Mouse (Mus musculus): ENCODE measurements at regions not wholly inside any gene's neighbourhood (a gene's known extent, or its start where the extent isn't known, plus 50 kb on each side); places are given as distances from the start of the nearest gene placed in this dataset.

DNA sequence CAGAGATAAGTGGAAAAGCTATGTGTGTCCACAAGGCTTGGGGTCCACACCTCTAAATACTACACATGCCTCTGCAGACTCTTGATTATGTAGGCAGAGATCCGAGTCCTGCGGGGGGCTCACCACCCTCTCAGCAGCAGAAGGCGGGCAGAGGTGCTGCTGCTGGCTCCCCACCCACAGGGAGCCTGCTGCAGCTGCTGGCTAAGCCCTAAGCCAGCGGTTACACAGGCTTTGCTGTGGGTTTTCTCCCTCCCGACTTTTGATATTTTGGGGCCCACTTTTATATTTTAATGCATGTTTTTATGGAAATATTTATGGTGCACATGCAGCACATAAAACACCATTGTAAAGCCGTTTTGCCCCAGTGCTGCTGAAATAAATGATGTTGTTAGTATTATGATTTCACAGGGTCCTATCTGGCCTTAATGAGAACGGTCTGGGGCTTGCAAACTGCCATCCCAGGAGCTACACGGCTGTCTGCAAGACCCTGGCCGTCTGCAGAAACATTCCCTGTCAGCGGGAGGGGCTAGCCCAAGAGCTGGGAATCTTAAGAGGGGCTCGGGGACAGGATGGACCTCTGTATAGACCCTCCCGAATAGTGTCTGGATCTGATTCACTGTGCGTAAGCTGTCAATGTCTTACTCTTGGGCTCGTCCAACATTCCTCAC, 82.9 kb upstream of the Actrt2 start:
- H3K4me1 ChIP-seq, result peaks cover 4% of the 10 kb centered on the region; the same call in 1 of the 2 replicates
- H3K9me3 ChIP-seq, result no peaks in the 10 kb centered on the region
- peaks cover 65% of the 10 kb centered on the region for H3K27me3 ChIP-seq (replicated peaks)

DNA sequence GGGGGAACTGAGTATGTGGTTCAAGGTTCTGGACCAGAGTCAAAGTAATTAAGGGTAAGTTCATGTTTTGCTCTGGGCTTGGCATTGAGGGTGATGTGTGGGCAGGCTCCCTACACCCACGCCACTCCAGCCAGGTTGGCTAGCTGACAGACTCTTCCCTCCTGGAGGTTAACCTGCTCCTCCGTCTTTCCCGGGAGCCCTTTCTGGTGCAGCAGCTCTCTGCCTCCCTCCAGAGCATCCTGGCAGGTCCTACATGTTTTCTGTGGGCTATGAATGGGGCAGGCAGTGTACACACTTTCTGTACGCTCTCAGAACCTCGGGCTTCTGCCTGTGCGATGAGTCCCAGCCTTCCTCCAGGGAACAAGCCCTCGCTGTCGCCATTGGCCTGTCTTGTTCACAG, 82.8 kb upstream of the Ttc34 start:
- Histone ChIP-seq H3K4me1 (peaks cover 4% of the 10 kb centered on the region; the same call in 1 of the 2 replicates), H3K36me3 (replicated peaks; ENCODE audit: low read length) (no peaks in the 10 kb centered on the region), H3K27me3 (replicated peaks) (peaks cover 58% of the 10 kb centered on the region), H3K4me3 (replicated peaks) (no peak overlapping the region), H3K9me3 (no peaks in the 10 kb centered on the region)
- TF ChIP-seq GATA1 (IDR thresholded peaks at IDR 0.05; ENCODE audit: borderline replicate concordance, low read length), result no peak
- TF ChIP-seq FLI1 (IDR thresholded peaks at IDR 0.05; ENCODE audit: low read length), result no peak

More for the DNA sequence above, 82.9 kb upstream of the Actrt2 start:
- TF ChIP-seq FLI1 (IDR thresholded peaks at IDR 0.05; ENCODE audit: low read length) (no peak), GATA1 (IDR thresholded peaks at IDR 0.05; ENCODE audit: borderline replicate concordance, low read length) (no peak)
- H3K4me3 ChIP-seq (replicated peaks), result no peak overlapping the region
- no peaks in the 10 kb centered on the region for H3K36me3 ChIP-seq (replicated peaks; ENCODE audit: low read length)

DNA sequence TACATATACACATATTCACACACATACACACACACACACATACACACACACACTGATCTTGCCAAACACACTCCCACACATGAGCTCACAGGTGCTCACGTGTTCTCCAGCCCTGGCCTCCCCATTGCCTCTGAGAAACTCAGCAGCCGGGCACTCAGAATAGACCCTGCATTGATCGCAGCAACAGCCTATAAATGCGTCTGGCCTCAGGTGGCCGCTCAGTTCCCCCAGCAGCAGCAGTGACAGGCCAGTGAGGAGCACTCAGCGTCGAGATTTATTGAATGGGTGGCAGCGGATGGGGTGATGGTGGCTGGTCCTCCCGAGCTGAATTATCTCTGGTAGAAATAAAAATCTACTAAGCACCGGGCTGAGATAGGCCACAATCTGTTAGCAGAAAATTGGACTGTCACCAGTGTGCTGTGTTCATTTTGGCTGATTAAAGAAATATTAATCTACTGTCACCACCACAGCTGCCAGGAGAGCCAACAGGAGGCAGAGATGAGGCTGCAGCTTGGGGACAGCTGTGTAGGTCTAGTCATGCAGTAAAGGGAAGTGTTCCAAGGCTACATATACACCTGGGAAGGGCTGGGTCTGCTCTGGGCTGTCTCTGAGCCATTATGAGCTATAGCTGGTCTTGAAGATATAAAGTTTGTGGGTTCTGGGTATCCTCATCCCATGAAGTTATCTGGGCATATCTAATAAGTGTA, 80.4 kb upstream of the Ttc34 start:
- Histone ChIP-seq H3K4me3 (replicated peaks) (no peak overlapping the region), H3K27me3 (replicated peaks) (peaks cover 54% of the 10 kb centered on the region), H3K9me3 (no peaks in the 10 kb centered on the region), H3K4me1 (no peaks in the 10 kb centered on the region), H3K36me3 (replicated peaks; ENCODE audit: low read length) (no peaks in the 10 kb centered on the region)
- TF ChIP-seq FLI1 (IDR thresholded peaks at IDR 0.05; ENCODE audit: low read length), result no peak
- no peak for TF ChIP-seq GATA1 (IDR thresholded peaks at IDR 0.05; ENCODE audit: borderline replicate concordance, low read length)

DNA sequence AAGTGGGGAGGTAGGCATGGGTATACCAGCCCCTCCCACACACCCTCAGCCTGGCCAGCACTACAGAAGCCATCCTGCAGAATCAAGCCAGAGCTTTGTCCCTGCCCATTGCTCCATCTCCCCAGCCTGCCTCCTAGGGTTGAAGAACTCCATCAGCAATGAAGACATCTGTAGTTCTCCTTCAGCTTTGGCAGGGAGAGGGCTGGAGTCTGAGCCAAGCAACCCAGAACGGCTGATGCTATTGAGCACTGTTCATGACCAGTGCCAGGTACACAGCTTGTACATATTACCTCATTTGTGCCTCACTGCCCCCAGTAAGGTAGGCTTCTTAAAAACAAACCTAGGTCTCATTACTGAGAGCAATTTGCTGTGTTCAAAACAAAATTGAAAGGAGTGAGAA, 77.4 kb upstream of the Ttc34 start:
- Histone ChIP-seq H3K36me3 (replicated peaks; ENCODE audit: low read length) (no peaks in the 10 kb centered on the region), H3K27me3 (replicated peaks) (peaks cover 56% of the 10 kb centered on the region), H3K4me3 (replicated peaks) (no peak overlapping the region), H3K4me1 (no peaks in the 10 kb centered on the region), H3K9me3 (no peaks in the 10 kb centered on the region)
- no peak for TF ChIP-seq FLI1 (IDR thresholded peaks at IDR 0.05; ENCODE audit: low read length)
- no peak for TF ChIP-seq GATA1 (IDR thresholded peaks at IDR 0.05; ENCODE audit: borderline replicate concordance, low read length)

DNA sequence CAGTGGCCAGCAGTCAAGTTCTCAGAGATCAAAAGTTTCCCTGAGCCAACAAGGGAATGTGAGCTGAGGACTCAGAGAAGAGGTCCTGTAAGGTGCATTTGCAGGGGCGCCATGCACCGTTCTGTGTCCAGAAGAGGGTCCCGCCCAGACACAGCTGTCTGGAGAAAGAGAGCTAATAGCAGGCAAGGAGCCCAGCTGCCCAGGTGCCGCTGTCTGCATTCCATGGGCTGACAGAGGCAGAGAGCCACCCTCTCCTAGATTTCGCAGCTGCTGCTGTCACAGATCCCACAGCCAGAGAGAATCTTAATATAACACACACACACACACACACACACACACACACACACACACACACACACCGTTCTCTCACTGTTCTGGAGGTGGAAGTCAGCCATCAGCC, 73.0 kb upstream of the Ttc34 start:
- Histone ChIP-seq H3K4me1 (peaks cover 6% of the 10 kb centered on the region; the same call in 1 of the 2 replicates), H3K27me3 (replicated peaks) (peaks cover 73% of the 10 kb centered on the region), H3K36me3 (replicated peaks; ENCODE audit: low read length) (no peaks in the 10 kb centered on the region), H3K4me3 (replicated peaks) (no peak overlapping the region), H3K9me3 (no peaks in the 10 kb centered on the region)
- no peak for TF ChIP-seq GATA1 (IDR thresholded peaks at IDR 0.05; ENCODE audit: borderline replicate concordance, low read length)

DNA sequence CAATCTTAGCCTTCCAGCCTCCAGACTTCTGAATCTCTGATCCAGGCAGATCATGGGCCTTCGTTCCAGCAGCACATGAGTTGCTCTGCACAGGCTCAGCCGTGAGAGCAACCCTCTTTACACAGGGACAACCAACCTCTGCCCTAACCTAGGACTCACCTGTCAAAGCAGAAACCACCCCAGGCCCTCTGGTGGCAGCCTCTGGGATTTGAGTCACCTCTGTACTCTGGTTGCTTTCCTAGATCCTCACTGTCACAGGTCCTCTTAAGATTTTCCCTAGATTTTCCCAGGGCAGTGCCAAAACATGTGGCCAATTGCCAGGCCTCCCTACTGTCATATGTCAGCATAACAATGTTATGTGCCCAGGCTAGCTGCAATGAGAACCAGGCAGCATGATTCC, 71.1 kb upstream of the Ttc34 start:
- Histone ChIP-seq H3K9me3 (no peaks in the 10 kb centered on the region), H3K27me3 (replicated peaks) (peaks cover 74% of the 10 kb centered on the region), H3K4me3 (replicated peaks) (no peak overlapping the region), H3K4me1 (peaks cover 18% of the 10 kb centered on the region), H3K36me3 (replicated peaks; ENCODE audit: low read length) (no peaks in the 10 kb centered on the region)
- TF ChIP-seq FLI1 (IDR thresholded peaks at IDR 0.05; ENCODE audit: low read length), result no peak
- TF ChIP-seq GATA1 (IDR thresholded peaks at IDR 0.05; ENCODE audit: borderline replicate concordance, low read length), result no peak

DNA sequence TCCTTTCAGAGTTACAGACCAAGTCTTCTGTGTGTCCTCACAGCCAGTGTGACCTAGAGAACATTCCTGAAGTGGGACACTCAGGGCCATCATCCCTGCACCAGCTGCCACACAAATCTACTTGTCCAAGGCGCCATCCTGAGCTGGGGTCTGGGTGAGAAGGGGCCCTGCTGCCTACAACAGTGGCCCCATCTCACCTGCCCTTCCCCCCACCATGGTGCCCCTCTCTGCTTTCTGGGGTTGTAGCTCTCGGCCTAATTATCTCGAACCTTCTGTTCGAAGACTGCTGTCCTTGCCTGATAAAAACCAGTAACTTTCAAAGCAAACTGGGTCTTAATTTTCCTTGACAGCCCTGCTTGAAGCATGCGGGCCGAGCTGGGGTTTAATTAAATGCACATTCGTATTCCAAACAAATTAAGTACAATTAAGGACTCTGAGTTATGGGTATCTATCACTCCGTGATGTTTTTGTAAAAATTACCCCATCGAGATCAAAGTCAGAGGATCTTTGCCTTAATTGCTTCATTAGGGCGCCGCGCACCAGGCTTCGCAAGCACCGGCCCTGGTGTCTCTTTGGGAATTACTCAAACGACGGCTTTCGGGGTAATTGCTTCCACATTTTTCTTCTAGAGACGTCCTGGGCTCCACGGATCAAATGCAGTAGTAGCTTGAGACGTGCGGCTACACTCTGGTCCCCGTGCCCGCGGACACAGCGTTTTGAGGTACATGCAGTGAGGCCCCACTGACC, 65.8 kb upstream of the Ttc34 start:
- TF ChIP-seq FLI1 (IDR thresholded peaks at IDR 0.05; ENCODE audit: low read length) (no peak), GATA1 (IDR thresholded peaks at IDR 0.05; ENCODE audit: borderline replicate concordance, low read length) (no peak)
- Histone ChIP-seq H3K36me3 (replicated peaks; ENCODE audit: low read length) (no peaks in the 10 kb centered on the region), H3K27me3 (replicated peaks) (peaks cover 84% of the 10 kb centered on the region), H3K9me3 (no peaks in the 10 kb centered on the region), H3K4me3 (replicated peaks) (no peak overlapping the region), H3K4me1 (peaks cover 32% of the 10 kb centered on the region)

DNA sequence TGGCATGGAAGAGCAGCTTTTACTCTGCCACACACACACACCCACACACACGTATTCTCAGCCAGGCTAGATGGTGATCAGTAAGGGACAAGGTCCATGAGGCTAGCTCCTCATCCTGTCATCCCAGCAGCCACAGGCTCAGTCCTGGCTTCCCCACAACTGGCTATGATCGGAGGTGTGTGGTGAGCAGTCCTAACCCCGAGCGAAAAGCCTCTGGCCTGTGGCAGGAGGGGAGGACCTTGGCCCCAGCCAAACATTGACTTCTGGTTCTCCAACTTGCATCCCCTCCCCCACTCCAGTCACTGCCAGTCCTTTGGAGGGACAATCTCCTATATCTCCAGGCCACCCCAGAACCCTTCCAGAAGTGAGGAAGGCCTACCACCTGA, 65.2 kb upstream of the Ttc34 start:
- Histone ChIP-seq H3K4me3 (replicated peaks) (no peak overlapping the region), H3K27me3 (replicated peaks) (peaks cover 79% of the 10 kb centered on the region), H3K9me3 (no peaks in the 10 kb centered on the region), H3K36me3 (replicated peaks; ENCODE audit: low read length) (no peaks in the 10 kb centered on the region), H3K4me1 (peaks cover 32% of the 10 kb centered on the region)
- no peak for TF ChIP-seq FLI1 (IDR thresholded peaks at IDR 0.05; ENCODE audit: low read length)
- TF ChIP-seq GATA1 (IDR thresholded peaks at IDR 0.05; ENCODE audit: borderline replicate concordance, low read length), result no peak

DNA sequence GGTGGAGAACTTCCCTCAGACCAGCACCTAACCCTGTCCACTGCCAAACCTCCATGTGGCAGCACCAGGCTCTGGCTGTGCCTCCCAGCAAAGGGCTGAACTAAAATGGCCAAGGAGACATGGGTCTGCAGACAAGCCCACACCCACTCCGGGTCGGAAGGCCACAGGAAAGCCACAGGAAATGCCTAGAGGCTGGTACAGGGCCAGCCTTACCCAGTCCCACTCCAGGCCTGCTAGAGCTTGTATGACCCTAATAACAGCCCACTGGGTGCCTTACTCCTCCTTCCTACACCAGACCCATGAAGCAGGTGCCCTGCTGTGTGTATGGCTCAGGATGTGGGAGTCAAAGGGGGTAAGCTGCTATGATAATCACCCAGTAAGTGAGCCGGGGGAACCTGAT, 63.4 kb upstream of the Ttc34 start:
- Histone ChIP-seq H3K9me3 (0 out of 2 replicates have a peak, but pooled peaks cover under 1% of the 10 kb centered on the region), H3K4me1 (peaks cover 30% of the 10 kb centered on the region), H3K36me3 (replicated peaks; ENCODE audit: low read length) (no peaks in the 10 kb centered on the region), H3K4me3 (replicated peaks) (peak overlapping the region; percentile 40), H3K27me3 (replicated peaks) (peaks cover 64% of the 10 kb centered on the region)
- TF ChIP-seq FLI1 (IDR thresholded peaks at IDR 0.05; ENCODE audit: low read length) (no peak), GATA1 (IDR thresholded peaks at IDR 0.05; ENCODE audit: borderline replicate concordance, low read length) (no peak)

DNA sequence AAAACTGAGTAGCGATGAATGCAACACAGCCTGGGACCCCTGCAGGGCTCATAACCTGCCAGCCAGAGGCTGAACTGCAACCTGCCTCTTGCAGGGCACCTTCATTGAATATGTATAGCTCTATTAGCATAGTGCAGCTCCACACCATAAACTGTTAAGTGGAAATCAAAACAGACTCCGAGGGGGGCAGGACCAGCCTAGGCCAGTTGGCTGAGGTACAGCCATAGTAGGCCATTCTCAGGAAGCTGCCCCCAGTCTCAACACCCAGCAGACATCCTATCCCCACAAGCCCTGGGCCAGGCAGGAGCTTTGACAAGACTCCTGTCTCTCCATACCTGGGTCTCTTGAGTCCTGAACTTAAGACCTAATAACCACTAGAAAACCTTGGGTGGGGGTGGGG, 62.9 kb upstream of the Ttc34 start:
- Histone ChIP-seq H3K36me3 (replicated peaks; ENCODE audit: low read length) (no peaks in the 10 kb centered on the region), H3K4me1 (peaks cover 25% of the 10 kb centered on the region), H3K4me3 (replicated peaks) (no peak overlapping the region), H3K27me3 (replicated peaks) (peaks cover 61% of the 10 kb centered on the region), H3K9me3 (0 out of 2 replicates have a peak, but pooled peaks cover 2% of the 10 kb centered on the region)
- TF ChIP-seq GATA1 (IDR thresholded peaks at IDR 0.05; ENCODE audit: borderline replicate concordance, low read length) (no peak), FLI1 (IDR thresholded peaks at IDR 0.05; ENCODE audit: low read length) (no peak)
